Mouse (Mus musculus) midbrain, embryonic 15.5 days (tissue): ENCODE measurements at regions not wholly inside any gene's neighbourhood (a gene's known extent, or its start where the extent isn't known, plus 50 kb on each side); places are given as distances from the start of the nearest gene placed in this dataset.

Source experiments
- ATAC-seq: fragments of 200-750 bp; cut with Nextera tagmentation; replicated peaks from 2 replicates; pipeline ENCODE4 v1.8.0; 2017; ENCODE audit warnings: moderate TSS enrichment
- H3K27ac ChIP-seq: fragments of 300-500 bp; sonication (generic); 2 replicates; pipeline ENCODE4 v1.5.1; 2015; ENCODE audit warnings: mild to moderate bottlenecking, inconsistent platforms
- H3K27me3 ChIP-seq: fragments of 300-500 bp; sonication (generic); replicated peaks from 2 replicates; pipeline ENCODE4 v1.6.1; 2015; ENCODE audit warnings: inconsistent platforms
- H3K36me3 ChIP-seq: fragments of 300-500 bp; sonication (generic); replicated peaks from 2 replicates; pipeline ENCODE4 v1.6.1; 2015; ENCODE audit warnings: inconsistent platforms
- H3K4me1 ChIP-seq: fragments of 300-500 bp; sonication (generic); 2 replicates; pipeline ENCODE4 v1.6.1; 2015; ENCODE audit warnings: inconsistent platforms
- H3K4me2 ChIP-seq: fragments of 300-500 bp; sonication (generic); 2 replicates; pipeline ENCODE4 v1.6.1; 2015; ENCODE audit warnings: inconsistent platforms, mild to moderate bottlenecking, moderate library complexity
- H3K4me3 ChIP-seq: fragments of 300-500 bp; sonication (generic); 2 replicates; pipeline ENCODE4 v1.5.1; 2015; ENCODE audit warnings: mild to moderate bottlenecking, inconsistent platforms
- H3K9ac ChIP-seq: fragments of 300-500 bp; sonication (generic); 2 replicates; pipeline ENCODE4 v1.6.1; 2015; ENCODE audit warnings: mild to moderate bottlenecking, inconsistent platforms
- H3K9me3 ChIP-seq: fragments of 300-500 bp; sonication (generic); 2 replicates; pipeline ENCODE4 v1.6.1; 2016; ENCODE audit warnings: inconsistent platforms
- WGBS: fragments of 180-500 bp; shearing (Covaris S2); methylation state at CpG from one replicate; pipeline ENCODE4 v1.1.7; 2015; ENCODE audit warnings: mixed read lengths; 5-methylcytosine and 5-hydroxymethylcytosine counted together

GRCm38 (mm10) chr14:54108311-54109074 is 145.4 kb downstream of the Dad1 start:
- ATAC-seq = peak; percentile 88
- 11% methylated on average over 9 of the region's 9 CpGs for WGBS
- no peaks in the 10 kb centered on the region for H3K36me3 ChIP-seq
- peaks cover 13% of the 10 kb centered on the region for H3K4me1 ChIP-seq
- H3K4me2 ChIP-seq = no peak overlapping the region
- H3K27me3 ChIP-seq = no peaks in the 10 kb centered on the region
- no peaks in the 10 kb centered on the region for H3K9me3 ChIP-seq
- no peak overlapping the region for H3K4me3 ChIP-seq
- H3K27ac ChIP-seq = peak overlapping the region; percentile 59
- no peak overlapping the region for H3K9ac ChIP-seq

GRCm38 (mm10) chr14:54107204-54107796 is 146.6 kb downstream of the Dad1 start:
- Histone ChIP-seq H3K9ac (no peak overlapping the region), H3K4me2 (no peak overlapping the region), H3K4me1 (peaks cover 13% of the 10 kb centered on the region), H3K27me3 (no peaks in the 10 kb centered on the region), H3K27ac (no peak overlapping the region), H3K9me3 (no peaks in the 10 kb centered on the region), H3K36me3 (no peaks in the 10 kb centered on the region), H3K4me3 (no peak overlapping the region)
- WGBS = 86% methylated on average over 7 of the region's 7 CpGs
- ATAC-seq = no peak

- no peak overlapping the region for H3K27ac ChIP-seq
- no peaks in the 10 kb centered on the region for H3K36me3 ChIP-seq
- no peaks in the 10 kb centered on the region for H3K9me3 ChIP-seq
- no peak overlapping the region for H3K4me2 ChIP-seq
- ATAC-seq = no peak
- H3K9ac ChIP-seq = no peak overlapping the region
- H3K27me3 ChIP-seq = no peaks in the 10 kb centered on the region
- 91% methylated on average over 6 of the region's 6 CpGs for WGBS
- H3K4me1 ChIP-seq = peaks cover 17% of the 10 kb centered on the region
- no peak overlapping the region for H3K4me3 ChIP-seq
These were observed 149.7 kb downstream of the Dad1 start for GRCm38 (mm10) chr14:54104243-54104642.

GRCm38 (mm10) chr14:54103541-54103940 is 150.4 kb downstream of the Dad1 start:
- 81% methylated on average over 5 of the region's 5 CpGs for WGBS

GRCm38 (mm10) chr14:54103115-54103514 is 150.8 kb downstream of the Dad1 start:
- Histone ChIP-seq H3K4me3 (no peak overlapping the region), H3K27me3 (no peaks in the 10 kb centered on the region), H3K4me2 (no peak overlapping the region), H3K36me3 (no peaks in the 10 kb centered on the region), H3K9ac (no peak overlapping the region), H3K4me1 (peaks cover 6% of the 10 kb centered on the region), H3K27ac (no peak overlapping the region), H3K9me3 (no peaks in the 10 kb centered on the region)
- 54% methylated on average over 3 of the region's 3 CpGs for WGBS
- 0 out of 2 replicates have a peak, but pooled peaks have one; percentile 53 for ATAC-seq

More at GRCm38 (mm10) chr14:54103541-54103940, 150.4 kb downstream of the Dad1 start:
- H3K36me3 ChIP-seq = no peaks in the 10 kb centered on the region
- no peak overlapping the region for H3K4me2 ChIP-seq
- no peak overlapping the region for H3K27ac ChIP-seq
- H3K9ac ChIP-seq = no peak overlapping the region
- no peak for ATAC-seq
- no peaks in the 10 kb centered on the region for H3K27me3 ChIP-seq
- no peak overlapping the region for H3K4me3 ChIP-seq
- no peaks in the 10 kb centered on the region for H3K9me3 ChIP-seq
- peaks cover 10% of the 10 kb centered on the region for H3K4me1 ChIP-seq

GRCm38 (mm10) chr14:54101775-54102174 is 152.1 kb downstream of the Dad1 start:
- Histone ChIP-seq H3K9me3 (no peaks in the 10 kb centered on the region), H3K9ac (no peak overlapping the region), H3K27me3 (no peaks in the 10 kb centered on the region), H3K4me2 (no peak overlapping the region), H3K27ac (no peak overlapping the region), H3K4me3 (no peak overlapping the region), H3K4me1 (peaks cover 5% of the 10 kb centered on the region; the same call in 1 of the 2 replicates), H3K36me3 (no peaks in the 10 kb centered on the region)
- WGBS = 64% methylated on average over 3 of the region's 3 CpGs
- ATAC-seq = no peak

GRCm38 (mm10) chr14:54099360-54099759 is 154.5 kb downstream of the Dad1 start:
- no peaks in the 10 kb centered on the region for H3K9me3 ChIP-seq
- no peak overlapping the region for H3K4me2 ChIP-seq
- 89% methylated on average over 6 of the region's 6 CpGs for whole genome bisulfite sequencing
- H3K27ac ChIP-seq = no peak overlapping the region
- H3K9ac ChIP-seq = no peak overlapping the region
- peaks cover 5% of the 10 kb centered on the region; the same call in 1 of the 2 replicates for H3K4me1 ChIP-seq
- H3K4me3 ChIP-seq = no peak overlapping the region
- H3K36me3 ChIP-seq = no peaks in the 10 kb centered on the region
- no peak for ATAC-seq
- no peaks in the 10 kb centered on the region for H3K27me3 ChIP-seq

GRCm38 (mm10) chr14:54098122-54098775 is 155.7 kb downstream of the Dad1 start:
- no peak overlapping the region for H3K27ac ChIP-seq

GRCm38 (mm10) chr14:54097026-54097425 is 156.9 kb downstream of the Dad1 start:
- Histone ChIP-seq H3K4me2 (no peak overlapping the region), H3K4me1 (peaks cover 2% of the 10 kb centered on the region; the same call in 1 of the 2 replicates), H3K27me3 (no peaks in the 10 kb centered on the region), H3K36me3 (no peaks in the 10 kb centered on the region), H3K27ac (no peak overlapping the region), H3K9ac (no peak overlapping the region), H3K9me3 (no peaks in the 10 kb centered on the region), H3K4me3 (no peak overlapping the region)
- 59% methylated on average over 2 of the region's 2 CpGs for WGBS
- ATAC-seq = no peak

More at GRCm38 (mm10) chr14:54098122-54098775, 155.7 kb downstream of the Dad1 start:
- Histone ChIP-seq H3K9ac (no peak overlapping the region), H3K4me3 (no peak overlapping the region), H3K27me3 (no peaks in the 10 kb centered on the region), H3K9me3 (no peaks in the 10 kb centered on the region), H3K4me2 (no peak overlapping the region), H3K4me1 (peaks cover 5% of the 10 kb centered on the region; the same call in 1 of the 2 replicates), H3K36me3 (no peaks in the 10 kb centered on the region)
- no peak for ATAC-seq
- 82% methylated on average over 10 of the region's 10 CpGs for WGBS

GRCm38 (mm10) chr14:54092444-54092843 is 161.5 kb downstream of the Dad1 start:
- Histone ChIP-seq H3K4me1 (no peaks in the 10 kb centered on the region), H3K36me3 (no peaks in the 10 kb centered on the region), H3K27ac (no peak overlapping the region), H3K9ac (no peak overlapping the region), H3K27me3 (no peaks in the 10 kb centered on the region), H3K9me3 (no peaks in the 10 kb centered on the region), H3K4me2 (no peak overlapping the region), H3K4me3 (no peak overlapping the region)
- 86% methylated on average over 6 of the region's 6 CpGs for WGBS
- ATAC-seq = no peak

GRCm38 (mm10) chr14:54086660-54087059 is 167.2 kb downstream of the Dad1 start:
- Histone ChIP-seq H3K27me3 (no peaks in the 10 kb centered on the region), H3K9ac (no peak overlapping the region), H3K27ac (no peak overlapping the region), H3K4me2 (no peak overlapping the region), H3K36me3 (no peaks in the 10 kb centered on the region), H3K4me3 (no peak overlapping the region), H3K9me3 (no peaks in the 10 kb centered on the region), H3K4me1 (0 out of 2 replicates have a peak, but pooled peaks cover 4% of the 10 kb centered on the region)
- ATAC-seq = no peak
- WGBS = 64% methylated on average over 11 of the region's 11 CpGs

GRCm38 (mm10) chr14:54074659-54075058 is 179.2 kb downstream of the Dad1 start:
- no peaks in the 10 kb centered on the region for H3K9me3 ChIP-seq
- 87% methylated on average over 3 of the region's 3 CpGs for WGBS
- H3K4me3 ChIP-seq = no peak overlapping the region

More at GRCm38 (mm10) chr14:54074659-54075058, 179.2 kb downstream of the Dad1 start:
- no peak overlapping the region for H3K4me2 ChIP-seq
- no peaks in the 10 kb centered on the region for H3K36me3 ChIP-seq
- H3K27ac ChIP-seq = no peak overlapping the region
- H3K27me3 ChIP-seq = no peaks in the 10 kb centered on the region
- no peak overlapping the region for H3K9ac ChIP-seq
- no peaks in the 10 kb centered on the region for H3K4me1 ChIP-seq
- no peak for ATAC-seq
